Mouse (Mus musculus): ENCODE data around the gene Gm4969.
A peak's percentile ranks its signal among the peaks of the same experiment; 100 is the strongest.

GRCm38 (mm10) chr7:19157160-19157800, 39.1 kb upstream of the Gm4969 start:
- peak; percentile 90 for TF ChIP-seq CTCF (IDR thresholded peaks at IDR 0.05; ENCODE audit: control insufficient read depth, insufficient read depth, insufficient read length)
- no peak for TF ChIP-seq CEBPB (IDR thresholded peaks at IDR 0.05; ENCODE audit: low read depth)

Data from C2C12 (cell line).